In the genomic region with DNA sequence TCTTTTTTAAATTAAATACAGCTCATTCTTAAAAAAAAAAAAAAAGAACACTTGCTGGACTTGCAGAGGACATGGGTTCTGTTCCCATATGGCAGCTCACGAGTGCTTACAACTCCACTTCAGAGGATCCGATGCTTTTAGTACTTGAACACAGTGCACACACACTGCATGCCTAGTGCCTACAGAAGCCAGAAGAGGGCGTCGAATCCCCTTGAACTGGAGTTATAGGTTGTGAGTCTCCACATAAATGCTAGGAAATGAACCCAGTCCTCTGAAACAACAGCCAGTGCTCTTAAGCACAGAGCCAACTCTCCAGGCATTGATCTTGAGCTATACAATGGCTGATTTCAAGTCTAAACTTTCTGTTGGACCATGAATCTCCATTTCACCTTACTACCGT, we compare ENCODE assay signal across 10 mouse cellular contexts. TPM values are rescaled to one million over a fixed set of nuclear protein-coding genes. Genes with fewer than 3 reads are reported as not detected.
DNase-seq lines count a peak whose midpoint lies in the region; ATAC-seq and TF ChIP-seq lines count a peak whose summit lies in the region.
"Had no signal": no experiment of that assay in that cellular context is flagged by ENCODE, and none has a peak within 500 bp of the region (broad histone marks: within the 10 kb centered on the region; RNA-seq: fewer than 3 reads in every experiment).

No protein-coding gene starts in this region.

- peaks cover 51% of the 10 kb centered on the region for H3K36me3 ChIP-seq in heart, adult 2 months (ENCODE audit: control insufficient read depth, insufficient read depth, low read length)
- H3K36me3 ChIP-seq in heart, embryonic 11.5 days (ENCODE audit: control insufficient read depth, insufficient read depth, low read length) = peaks cover 12% of the 10 kb centered on the region
- H3K36me3 ChIP-seq in stomach, postnatal 0 days (ENCODE audit: control insufficient read depth, insufficient read depth, low read length) = no peaks in the 10 kb centered on the region; the same call in 1 of the 2 replicates

- ATAC-seq in heart, embryonic 11.5 days (replicated peaks; ENCODE audit: insufficient number of reproducible peaks, low FRiP score, low TSS enrichment) = no peak
- no peak for ATAC-seq in stomach, postnatal 0 days (ENCODE audit: low FRiP score, low TSS enrichment)
- no peak for ATAC-seq in granulocyte monocyte progenitor cell, adult 5-6 weeks (replicated peaks; ENCODE audit: poor library complexity, severe bottlenecking)

- TF ChIP-seq EP300 in heart, adult 2 months (IDR thresholded peaks at IDR 0.05; ENCODE audit: insufficient read depth, low read depth, low read length) = no peak
- TF ChIP-seq EP300 in stomach, postnatal 0 days (optimal IDR thresholded peaks at IDR 0.05) = no peak

- H3K27me3 ChIP-seq in heart, adult 2 months (ENCODE audit: control insufficient read depth, insufficient read depth, low read length) = no peaks in the 10 kb centered on the region
- H3K27me3 ChIP-seq in heart, embryonic 11.5 days (ENCODE audit: control insufficient read depth, insufficient read depth, low read length) = no peaks in the 10 kb centered on the region
- no peaks in the 10 kb centered on the region for H3K27me3 ChIP-seq in stomach, postnatal 0 days (ENCODE audit: control insufficient read depth, insufficient read depth, low read length)
- H3K27me3 ChIP-seq: heart, embryonic 13.5 days; lung, embryonic 15.5 days had no signal

- H3K27ac ChIP-seq in heart, adult 2 months = no peak overlapping the region
- no peak overlapping the region for H3K27ac ChIP-seq in heart, embryonic 11.5 days (ENCODE audit: low read depth, low read length)
- no peak overlapping the region for H3K27ac ChIP-seq in stomach, postnatal 0 days (replicated peaks)
- H3K27ac ChIP-seq: heart, embryonic 13.5 days; lung, embryonic 15.5 days had no signal

- intact Hi-C loops in heart, adult 2 months (cut with DNase I) = loop anchor here (2.0 kb wide), 1 partner anchor 16 kb away; no protein-coding TSS in a partner anchor

- peaks cover 5% of the 10 kb centered on the region for H3K4me1 ChIP-seq in heart, adult 2 months (ENCODE audit: control insufficient read depth, insufficient read depth, low read length)
- H3K4me1 ChIP-seq in heart, embryonic 11.5 days (ENCODE audit: control insufficient read depth, insufficient read depth, low read length) = peaks cover 4% of the 10 kb centered on the region; the same call in 1 of the 2 replicates
- no peaks in the 10 kb centered on the region for H3K4me1 ChIP-seq in stomach, postnatal 0 days (replicated peaks; ENCODE audit: control insufficient read depth, insufficient read depth)

- TF ChIP-seq POLR2A in heart, adult 2 months (IDR thresholded peaks at IDR 0.05; ENCODE audit: insufficient read depth, low read depth, low read length) = no peak

- no peak overlapping the region for H3K4me2 ChIP-seq in heart, embryonic 11.5 days
- H3K4me2 ChIP-seq in stomach, postnatal 0 days (replicated peaks; ENCODE audit: low read depth) = no peak overlapping the region
- H3K4me2 ChIP-seq: heart, embryonic 13.5 days; lung, embryonic 15.5 days had no signal

- no peaks in the 10 kb centered on the region for H3K9me3 ChIP-seq in heart, embryonic 11.5 days (replicated peaks; ENCODE audit: control insufficient read depth, low read length)
- H3K9me3 ChIP-seq in stomach, postnatal 0 days (ENCODE audit: control insufficient read depth, low read length) = no peaks in the 10 kb centered on the region
- H3K9me3 ChIP-seq: heart, embryonic 13.5 days; lung, embryonic 15.5 days had no signal

- no peak overlapping the region for H3K9ac ChIP-seq in heart, adult 2 months (ENCODE audit: low read depth, low read length)
- H3K9ac ChIP-seq in heart, embryonic 11.5 days (ENCODE audit: low read depth, low read length) = no peak overlapping the region
- no peak overlapping the region for H3K9ac ChIP-seq in stomach, postnatal 0 days (ENCODE audit: low read length)
- H3K9ac ChIP-seq: heart, embryonic 13.5 days; lung, embryonic 15.5 days had no signal

- peak; percentile 42 for TF ChIP-seq CTCF in heart, adult 2 months (IDR thresholded peaks at IDR 0.05)
- peak; percentile 60 for TF ChIP-seq CTCF in stomach, postnatal 0 days (IDR thresholded peaks at IDR 0.05; ENCODE audit: low read depth)

- H3K79me2 ChIP-seq in heart, adult 2 months (replicated peaks; ENCODE audit: control insufficient read depth, insufficient read depth, low read length) = peaks cover 5% of the 10 kb centered on the region; the same call in 1 of the 2 replicates

- WGBS in heart, adult 2 months = 75% methylated on average over 5 of the region's 5 CpGs
- WGBS in heart, embryonic 11.5 days (ENCODE audit: insufficient replicate concordance) = 78% methylated on average over 5 of the region's 5 CpGs
- 78% methylated on average over 5 of the region's 5 CpGs for WGBS in stomach, postnatal 0 days

- DNase-seq in heart, adult 2 months = no peak
- DNase-seq in lung, postnatal 10 days = peak; percentile 36
- no peak for DNase-seq in lung, postnatal 14 days
- peak; percentile 22 for DNase-seq in adipocyte (ENCODE audit: low spot score)
- no peak for DNase-seq in stomach, postnatal 0 days (ENCODE audit: low spot score)
- no peak for DNase-seq in ovary, postnatal 14 days (ENCODE audit: low spot score)

- H3K4me3 ChIP-seq in heart, adult 2 months = no peak overlapping the region
- no peak overlapping the region for H3K4me3 ChIP-seq in heart, embryonic 11.5 days (ENCODE audit: low read depth, low read length)
- H3K4me3 ChIP-seq in stomach, postnatal 0 days (ENCODE audit: low read depth, low read length) = no peak overlapping the region
- H3K4me3 ChIP-seq: heart, embryonic 13.5 days; lung, embryonic 15.5 days had no signal

RNA-seq across cellular contexts. Expression of a gene that starts 3.9 kb away (rescaled TPM):
- 10 to 100 TPM; 21.3 to 23.6 TPM for total RNA-seq in heart, adult 2 months (2021)
- 13.5 and 25.8 TPM in 2 replicates for polyA plus RNA-seq in heart, adult 2 months (2012; rRNA removed)
- 6.4 and 7.4 TPM in 2 replicates for polyA plus RNA-seq in heart, embryonic 11.5 days (2014; fragmentation: Nextera tagmentation; extraction: Ambion mirVana)
- polyA plus RNA-seq in stomach, postnatal 0 days (2015; fragmentation: Nextera tagmentation; extraction: Ambion mirVana) = 3.1 and 4.2 TPM in 2 replicates
- 47.7 and 59.2 TPM in 2 replicates for total RNA-seq in granulocyte monocyte progenitor cell, adult 5-6 weeks (2014; fragmentation: Nextera tagmentation)
- total RNA-seq in granulocyte monocyte progenitor cell, adult 5-6 weeks (2017) = 27.9 and 33.9 TPM in 2 replicates

Comparison
In these comparisons a context has a peak if more than half of its experiments do, and no peak if none do; other contexts are left out.
1. DNase-seq: peak in lung, postnatal 10 days (single experiment) and adipocyte (single experiment); none in heart, adult 2 months (0 of 2), lung, postnatal 14 days (single experiment), stomach, postnatal 0 days (single experiment) and ovary, postnatal 14 days (single experiment).